ENCODE assay signal across 17 mouse cellular contexts in genomic region chr13:45897571-45897970, GRCm38 (mm10).
DNase-seq lines count a peak whose midpoint lies in the region; ATAC-seq lines count a peak whose summit lies in the region.
"Had no signal": no experiment of that assay in that cellular context is flagged by ENCODE, and none has a peak within 500 bp of the region (broad histone marks: within the 10 kb centered on the region; RNA-seq: fewer than 3 reads in every experiment).

No protein-coding gene starts in this region.

- no peak for DNase-seq in embryonic facial prominence, embryonic 10.5 days (ENCODE audit: low spot score)
- peak; percentile 10 for DNase-seq in R1 (ENCODE audit: low read depth, low spot score)
- DNase-seq in skeletal muscle tissue, adult 2 months (ENCODE audit: low read depth, low spot score), result peak; percentile 36
- DNase-seq in adrenal gland, postnatal 36 days, result no peak
- no peak for DNase-seq in left cerebral cortex, adult 8-10 months (ENCODE audit: low spot score in 2 of 2)
- DNase-seq: cerebellum, adult 8-10 months; layer of hippocampus, adult 9-11 months; right cerebral cortex, postnatal 4 days; thymus, postnatal 25 days had no signal

- no peaks in the 10 kb centered on the region for H3K9me3 ChIP-seq in embryonic facial prominence, embryonic 15.5 days (replicated peaks)
- H3K9me3 ChIP-seq in embryonic facial prominence, embryonic 10.5 days, result no peaks in the 10 kb centered on the region
- H3K9me3 ChIP-seq in kidney, embryonic 14.5 days (ENCODE audit: control insufficient read depth, low read length), result no peaks in the 10 kb centered on the region
- H3K9me3 ChIP-seq: limb, embryonic 10.5 days; neural tube, embryonic 12.5 days had no signal

- ATAC-seq in embryonic facial prominence, embryonic 15.5 days (ENCODE audit: insufficient number of reproducible peaks, low FRiP score, low TSS enrichment, low read depth), result no peak
- no peak for ATAC-seq in kidney, embryonic 14.5 days (ENCODE audit: low FRiP score, low TSS enrichment)
- ATAC-seq in cerebellum, adult (ENCODE audit: insufficient number of reproducible peaks, low FRiP score, low TSS enrichment), result no peak
- ATAC-seq: hindbrain, embryonic 16.5 days had no signal

- H3K36me3 ChIP-seq in embryonic facial prominence, embryonic 15.5 days, result no peaks in the 10 kb centered on the region
- H3K36me3 ChIP-seq in embryonic facial prominence, embryonic 10.5 days (replicated peaks), result no peaks in the 10 kb centered on the region
- H3K36me3 ChIP-seq in kidney, embryonic 14.5 days (ENCODE audit: control insufficient read depth, insufficient read depth, low read length), result no peaks in the 10 kb centered on the region
- H3K36me3 ChIP-seq: limb, embryonic 10.5 days; neural tube, embryonic 12.5 days had no signal

- no peaks in the 10 kb centered on the region for H3K27me3 ChIP-seq in embryonic facial prominence, embryonic 15.5 days
- H3K27me3 ChIP-seq in embryonic facial prominence, embryonic 10.5 days (replicated peaks; ENCODE audit: low read depth, poor library complexity, severe bottlenecking), result no peaks in the 10 kb centered on the region
- H3K27me3 ChIP-seq in kidney, embryonic 14.5 days (ENCODE audit: control insufficient read depth, insufficient read depth, low read length), result no peaks in the 10 kb centered on the region
- H3K27me3 ChIP-seq: CH12.LX; neural tube, embryonic 12.5 days had no signal

- H3K4me3 ChIP-seq in embryonic facial prominence, embryonic 15.5 days (replicated peaks), result no peak overlapping the region
- no peak overlapping the region for H3K4me3 ChIP-seq in embryonic facial prominence, embryonic 10.5 days
- H3K4me3 ChIP-seq in kidney, embryonic 14.5 days (ENCODE audit: low read length), result no peak overlapping the region
- H3K4me3 ChIP-seq: erythroblast, embryonic 14.5 days; limb, embryonic 10.5 days; neural tube, embryonic 12.5 days had no signal

- no peaks in the 10 kb centered on the region for H3K4me1 ChIP-seq in embryonic facial prominence, embryonic 15.5 days
- peaks cover 18% of the 10 kb centered on the region for H3K4me1 ChIP-seq in embryonic facial prominence, embryonic 10.5 days
- H3K4me1 ChIP-seq in kidney, embryonic 14.5 days (ENCODE audit: control insufficient read depth, insufficient read depth, low read length), result peaks cover 14% of the 10 kb centered on the region; the same call in 1 of the 2 replicates

- H3K4me2 ChIP-seq in embryonic facial prominence, embryonic 15.5 days (replicated peaks), result no peak overlapping the region
- H3K4me2 ChIP-seq in kidney, embryonic 14.5 days (replicated peaks; ENCODE audit: low read depth, low read length), result no peak overlapping the region
- H3K4me2 ChIP-seq: neural tube, embryonic 12.5 days had no signal

- 47% methylated on average over 2 of the region's 2 CpGs for WGBS in embryonic facial prominence, embryonic 15.5 days
- WGBS in embryonic facial prominence, embryonic 10.5 days, result 65% methylated on average over 2 of the region's 2 CpGs
- WGBS in kidney, embryonic 14.5 days, result 15% methylated on average over 2 of the region's 2 CpGs

- 0 out of 2 replicates have a peak overlapping the region, but pooled peaks have one; percentile 39 for H3K27ac ChIP-seq in embryonic facial prominence, embryonic 15.5 days (replicated peaks)
- H3K27ac ChIP-seq in embryonic facial prominence, embryonic 10.5 days (replicated peaks), result no peak overlapping the region
- H3K27ac ChIP-seq in kidney, embryonic 14.5 days (ENCODE audit: low read depth, low read length), result 0 out of 2 replicates have a peak overlapping the region, but pooled peaks have one; percentile 30
- H3K27ac ChIP-seq: limb, embryonic 10.5 days; neural tube, embryonic 12.5 days had no signal

- no peak overlapping the region for H3K9ac ChIP-seq in embryonic facial prominence, embryonic 15.5 days
- no peak overlapping the region for H3K9ac ChIP-seq in kidney, embryonic 14.5 days (ENCODE audit: low read depth, low read length)
- H3K9ac ChIP-seq: neural tube, embryonic 12.5 days had no signal

Comparison
In these comparisons a context has a peak if more than half of its experiments do, and no peak if none do; other contexts are left out.
1. DNase-seq: peak in R1 (single experiment) and skeletal muscle tissue, adult 2 months (single experiment); none in embryonic facial prominence, embryonic 10.5 days (single experiment), adrenal gland, postnatal 36 days (0 of 2) and left cerebral cortex, adult 8-10 months (0 of 2).